Mouse (Mus musculus) monocyte, adult 5-6 weeks (primary cell): ENCODE results near the gene Otx1. TPM values are rescaled to one million over a fixed set of nuclear protein-coding genes. Genes with fewer than 3 reads are reported as not detected.

Experiments used
- ATAC-seq: fragments of 153-309, 156-312 bp; replicated peaks from 2 replicates; pipeline ENCODE4 v1.8.0; 2017; ENCODE audit warnings: mild to moderate bottlenecking; ENCODE audit not compliant: low TSS enrichment, insufficient number of reproducible peaks, severe bottlenecking, poor library complexity, low FRiP score
- total RNA-seq: library from RNA; stranded (forward); fragments of 200-1000, 200-491, 200-594 nt; gene quantifications from 3 replicates; pipeline ENCODE4 v1.2.3, GENCODE M21; 2017

Otx1 gene
- total RNA-seq, result not detected in 3 replicates

GRCm38 (mm10) chr11:22002783-22003340 is at the start of gene Otx1:
Gene Otx1 (minus strand): TSS chr11:22002897.
- no peak for ATAC-seq

GRCm38 (mm10) chr11:22050864-22051263 is 48.2 kb upstream of the Otx1 start:
- ATAC-seq, result no peak

GRCm38 (mm10) chr11:22039854-22040426 is 37.2 kb upstream of the Otx1 start:
- no peak for ATAC-seq

- no peak for ATAC-seq
Measured at GRCm38 (mm10) chr11:22034564-22035105, 31.9 kb upstream of the Otx1 start.

GRCm38 (mm10) chr11:22033582-22033981 is 30.9 kb upstream of the Otx1 start:
- ATAC-seq, result no peak

GRCm38 (mm10) chr11:22020602-22021001 is 17.9 kb upstream of the Otx1 start:
- no peak for ATAC-seq

GRCm38 (mm10) chr11:22017444-22017843 is 14.7 kb upstream of the Otx1 start:
- no peak for ATAC-seq

GRCm38 (mm10) chr11:22016341-22016740 is 13.6 kb upstream of the Otx1 start:
- ATAC-seq, result no peak

GRCm38 (mm10) chr11:22008817-22009216 is 6.1 kb upstream of the Otx1 start:
- no peak for ATAC-seq

- ATAC-seq, result peak; percentile 47; the same call in 1 of the 2 replicates
Measured at GRCm38 (mm10) chr11:22008129-22008596, 5.5 kb upstream of the Otx1 start.

- no peak for ATAC-seq
Measured at GRCm38 (mm10) chr11:22007781-22008110, 5.0 kb upstream of the Otx1 start.

- ATAC-seq, result no peak
Measured at GRCm38 (mm10) chr11:22007088-22007780, 4.5 kb upstream of the Otx1 start.

- no peak for ATAC-seq
Measured at GRCm38 (mm10) chr11:22006471-22007087, 3.9 kb upstream of the Otx1 start.

GRCm38 (mm10) chr11:22005281-22005870 is 2.7 kb upstream of the Otx1 start:
- no peak for ATAC-seq

- ATAC-seq, result no peak
Measured at GRCm38 (mm10) chr11:22004331-22004841, 1.7 kb upstream of the Otx1 start.

- ATAC-seq, result no peak
Measured at GRCm38 (mm10) chr11:22003341-22003981, 764 bp upstream of the Otx1 start.

GRCm38 (mm10) chr11:22002062-22002782 is 475 bp downstream of the Otx1 start:
- no peak for ATAC-seq
